Comparison of ENCODE assay signal across 8 mouse cellular contexts in genomic region chr4:123526779-123527280, GRCm38 (mm10).
DNase-seq lines count a peak whose midpoint lies in the region; ATAC-seq and TF ChIP-seq lines count a peak whose summit lies in the region.

No protein-coding gene starts in this region.

- no peak for TF ChIP-seq CTCF in liver, postnatal 0 days (IDR thresholded peaks at IDR 0.05; ENCODE audit: low read depth)
- TF ChIP-seq CTCF in midbrain, postnatal 0 days (IDR thresholded peaks at IDR 0.05) = no peak; the same call in 1 of the 2 replicates

- peak overlapping the region; percentile 47 for H3K4me2 ChIP-seq in liver, embryonic 11.5 days
- no peak overlapping the region for H3K4me2 ChIP-seq in liver, postnatal 0 days (ENCODE audit: low read depth, low read length)
- H3K4me2 ChIP-seq in hindbrain, embryonic 14.5 days (replicated peaks) = peak overlapping the region; percentile 54
- peak overlapping the region; percentile 74 for H3K4me2 ChIP-seq in midbrain, postnatal 0 days (ENCODE audit: low read depth, low read length, poor library complexity, severe bottlenecking)

- H3K27me3 ChIP-seq in liver, embryonic 11.5 days (replicated peaks; ENCODE audit: control insufficient read depth, insufficient read depth, low read length) = no peaks in the 10 kb centered on the region
- H3K27me3 ChIP-seq in liver, postnatal 0 days (ENCODE audit: insufficient read depth, low read length) = no peaks in the 10 kb centered on the region
- no peaks in the 10 kb centered on the region for H3K27me3 ChIP-seq in embryonic facial prominence, embryonic 10.5 days (replicated peaks; ENCODE audit: low read depth, poor library complexity, severe bottlenecking)
- no peaks in the 10 kb centered on the region for H3K27me3 ChIP-seq in hindbrain, embryonic 14.5 days (ENCODE audit: control insufficient read depth, insufficient read depth, low read length)
- no peaks in the 10 kb centered on the region for H3K27me3 ChIP-seq in midbrain, postnatal 0 days (ENCODE audit: insufficient read depth, low read length)

- H3K9me3 ChIP-seq in liver, embryonic 11.5 days (ENCODE audit: control insufficient read depth, low read length) = no peaks in the 10 kb centered on the region
- no peaks in the 10 kb centered on the region for H3K9me3 ChIP-seq in liver, postnatal 0 days (ENCODE audit: low read length)
- no peaks in the 10 kb centered on the region for H3K9me3 ChIP-seq in embryonic facial prominence, embryonic 10.5 days
- H3K9me3 ChIP-seq in hindbrain, embryonic 14.5 days (ENCODE audit: control insufficient read depth, low read length) = no peaks in the 10 kb centered on the region
- H3K9me3 ChIP-seq in midbrain, postnatal 0 days (ENCODE audit: low read length) = no peaks in the 10 kb centered on the region

- H3K4me1 ChIP-seq in liver, embryonic 11.5 days (replicated peaks; ENCODE audit: control insufficient read depth, insufficient read depth, low read length) = 0 out of 2 replicates have a peak, but pooled peaks cover 2% of the 10 kb centered on the region
- H3K4me1 ChIP-seq in liver, postnatal 0 days (ENCODE audit: insufficient read depth) = peaks cover 7% of the 10 kb centered on the region; the same call in 1 of the 2 replicates
- H3K4me1 ChIP-seq in embryonic facial prominence, embryonic 10.5 days = peaks cover 52% of the 10 kb centered on the region
- H3K4me1 ChIP-seq in hindbrain, embryonic 14.5 days (replicated peaks; ENCODE audit: control insufficient read depth, insufficient read depth, low read length) = peaks cover 59% of the 10 kb centered on the region
- H3K4me1 ChIP-seq in midbrain, postnatal 0 days (ENCODE audit: insufficient read depth, low read length) = peaks cover 41% of the 10 kb centered on the region

- no peak for DNase-seq in liver, embryonic 11.5 days (ENCODE audit: low spot score)
- no peak for DNase-seq in liver, postnatal 0 days
- DNase-seq in embryonic facial prominence, embryonic 10.5 days (ENCODE audit: low spot score) = no peak
- no peak for DNase-seq in hindbrain, embryonic 14.5 days (ENCODE audit: low spot score)
- peak; percentile 23 for DNase-seq in midbrain, postnatal 0 days (ENCODE audit: low spot score)
- no peak for DNase-seq in urinary bladder, postnatal 4 days (ENCODE audit: low spot score in 2 of 2)
- no peak for DNase-seq in B cell, adult 2 months
- no peak for DNase-seq in ovary, postnatal 14 days (ENCODE audit: low spot score)

- WGBS in liver, embryonic 11.5 days = 62% methylated on average over 10 of the region's 10 CpGs
- WGBS in liver, postnatal 0 days (ENCODE audit: insufficient replicate concordance) = 75% methylated on average over 10 of the region's 10 CpGs
- WGBS in embryonic facial prominence, embryonic 10.5 days = 37% methylated on average over 10 of the region's 10 CpGs
- WGBS in hindbrain, embryonic 14.5 days = 41% methylated on average over 10 of the region's 10 CpGs
- WGBS in midbrain, postnatal 0 days = 28% methylated on average over 10 of the region's 10 CpGs

- no peak overlapping the region for H3K27ac ChIP-seq in liver, embryonic 11.5 days (ENCODE audit: low read depth, low read length)
- H3K27ac ChIP-seq in liver, postnatal 0 days (ENCODE audit: low read depth) = no peak overlapping the region
- H3K27ac ChIP-seq in embryonic facial prominence, embryonic 10.5 days (replicated peaks) = peak overlapping the region; percentile 73
- peak overlapping the region; percentile 90 for H3K27ac ChIP-seq in hindbrain, embryonic 14.5 days
- H3K27ac ChIP-seq in midbrain, postnatal 0 days (ENCODE audit: low read depth, low read length) = peak overlapping the region; percentile 87

- H3K4me3 ChIP-seq in liver, embryonic 11.5 days (ENCODE audit: low read depth, low read length) = no peak overlapping the region
- H3K4me3 ChIP-seq in liver, postnatal 0 days (ENCODE audit: low read depth, low read length) = no peak overlapping the region
- H3K4me3 ChIP-seq in embryonic facial prominence, embryonic 10.5 days = peak overlapping the region; percentile 46
- H3K4me3 ChIP-seq in hindbrain, embryonic 14.5 days (replicated peaks; ENCODE audit: low read length) = peak overlapping the region; percentile 31
- H3K4me3 ChIP-seq in midbrain, postnatal 0 days (ENCODE audit: low read depth, low read length) = peak overlapping the region; percentile 44

- no peaks in the 10 kb centered on the region for H3K36me3 ChIP-seq in liver, embryonic 11.5 days (ENCODE audit: control insufficient read depth, insufficient read depth, low read length)
- 0 out of 2 replicates have a peak, but pooled peaks cover 2% of the 10 kb centered on the region for H3K36me3 ChIP-seq in liver, postnatal 0 days (replicated peaks; ENCODE audit: insufficient read depth, low read length)
- H3K36me3 ChIP-seq in embryonic facial prominence, embryonic 10.5 days (replicated peaks) = 0 out of 2 replicates have a peak, but pooled peaks cover 6% of the 10 kb centered on the region
- no peaks in the 10 kb centered on the region for H3K36me3 ChIP-seq in hindbrain, embryonic 14.5 days (replicated peaks; ENCODE audit: control insufficient read depth, insufficient read depth)
- no peaks in the 10 kb centered on the region for H3K36me3 ChIP-seq in midbrain, postnatal 0 days (ENCODE audit: insufficient read depth, low read length)

- no peak overlapping the region for H3K9ac ChIP-seq in liver, embryonic 11.5 days (ENCODE audit: low read depth, low read length)
- H3K9ac ChIP-seq in liver, postnatal 0 days (replicated peaks) = no peak overlapping the region
- H3K9ac ChIP-seq in hindbrain, embryonic 14.5 days = peak overlapping the region; percentile 60
- peak overlapping the region; percentile 66 for H3K9ac ChIP-seq in midbrain, postnatal 0 days (replicated peaks; ENCODE audit: low read length, poor library complexity, severe bottlenecking)

- no peak for TF ChIP-seq EP300 in liver, postnatal 0 days (IDR thresholded peaks at IDR 0.05; ENCODE audit: low read depth)

- no peak for ATAC-seq in liver, embryonic 11.5 days (replicated peaks; ENCODE audit: low FRiP score)
- ATAC-seq in liver, postnatal 0 days = no peak
- peak; percentile 51 for ATAC-seq in hindbrain, embryonic 14.5 days (ENCODE audit: low FRiP score)
- ATAC-seq in midbrain, postnatal 0 days (ENCODE audit: low FRiP score) = peak; percentile 54

Comparison
In these comparisons a context has a peak if more than half of its experiments do, and no peak if none do; other contexts are left out.
1. ATAC-seq: peak in hindbrain, embryonic 14.5 days (single experiment) and midbrain, postnatal 0 days (single experiment); none in liver, embryonic 11.5 days (single experiment) and liver, postnatal 0 days (single experiment).
2. H3K27ac ChIP-seq: peak in embryonic facial prominence, embryonic 10.5 days (single experiment), hindbrain, embryonic 14.5 days (single experiment) and midbrain, postnatal 0 days (single experiment); none in liver, embryonic 11.5 days (single experiment) and liver, postnatal 0 days (single experiment).
3. H3K4me3 ChIP-seq: peak in embryonic facial prominence, embryonic 10.5 days (single experiment), hindbrain, embryonic 14.5 days (single experiment) and midbrain, postnatal 0 days (single experiment); none in liver, embryonic 11.5 days (single experiment) and liver, postnatal 0 days (single experiment).
4. H3K9ac ChIP-seq: peak in hindbrain, embryonic 14.5 days (single experiment) and midbrain, postnatal 0 days (single experiment); none in liver, embryonic 11.5 days (single experiment) and liver, postnatal 0 days (single experiment).